Mouse (Mus musculus) macrophage (primary cell): Measurements from ENCODE around the gene Paqr9. TPM values are rescaled to one million over a fixed set of nuclear protein-coding genes. Genes with fewer than 3 reads are reported as not detected.

ENCODE experiments used
- H3K27ac ChIP-seq: fragments of 350-480 bp; formaldehyde crosslinking; 2 replicates; pipeline ENCODE4 v1.9.0; 2021
- H3K36me3 ChIP-seq: fragments of 350-480 bp; formaldehyde crosslinking; 2 replicates; pipeline ENCODE4 v1.9.0; 2021; ENCODE audit errors: inconsistent target
- H3K4me3 ChIP-seq: fragments of 350-480 bp; formaldehyde crosslinking; 2 replicates; pipeline ENCODE4 v1.9.0; 2021; ENCODE audit errors: inconsistent target
- H3K79me2 ChIP-seq: fragments of 350-480 bp; formaldehyde crosslinking; 2 replicates; pipeline ENCODE4 v1.9.0; 2021; ENCODE audit errors: inconsistent target
- WGBS: methylation state at CpG from one replicate; pipeline ENCODE4 v1.1.7; 2026; ENCODE audit warnings: inconsistent platforms; ENCODE audit not compliant: missing documents; 5-methylcytosine and 5-hydroxymethylcytosine counted together
- polyA plus RNA-seq: library from polyadenylated mRNA; stranded (reverse); fragments of 250-400 nt; gene quantifications from 3 replicates; pipeline ENCODE4 v1.2.4, GENCODE M21; 2018; ENCODE audit warnings: inconsistent platforms

The Paqr9 gene
- polyA plus RNA-seq, 1 experiment from 2014 or later: 0.53 TPM

DNA sequence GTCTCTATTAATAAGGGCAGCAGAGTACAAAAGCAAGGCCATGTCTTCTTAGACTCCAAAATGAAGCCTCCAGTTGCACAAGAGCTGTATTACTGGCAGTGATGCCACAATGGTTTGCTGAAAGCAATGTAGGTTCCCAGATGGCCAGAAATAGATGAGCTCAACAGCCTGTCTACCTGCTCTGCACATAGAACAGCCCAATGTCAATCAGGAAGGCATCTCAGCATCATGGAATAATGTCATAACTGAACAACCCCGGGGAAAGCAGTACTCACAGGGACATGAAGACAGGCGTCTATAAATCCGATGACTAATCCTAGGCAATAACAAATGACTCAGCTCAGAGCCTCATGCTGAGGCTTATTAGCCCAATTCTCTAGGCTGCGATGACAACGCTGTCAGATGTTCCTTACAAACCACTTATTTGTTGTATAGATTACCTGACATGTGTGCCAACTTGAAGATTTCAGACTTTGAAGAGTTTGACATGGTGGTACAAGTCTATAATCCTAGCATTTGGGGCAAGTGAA is 19.0 kb downstream of the Paqr9 start:
- 94% methylated on average over 5 of the region's 5 CpGs for WGBS
- H3K36me3 ChIP-seq: no peaks in the 10 kb centered on the region
- H3K27ac ChIP-seq: no peak overlapping the region
- no peaks in the 10 kb centered on the region for H3K79me2 ChIP-seq
- H3K4me3 ChIP-seq: no peak overlapping the region

DNA sequence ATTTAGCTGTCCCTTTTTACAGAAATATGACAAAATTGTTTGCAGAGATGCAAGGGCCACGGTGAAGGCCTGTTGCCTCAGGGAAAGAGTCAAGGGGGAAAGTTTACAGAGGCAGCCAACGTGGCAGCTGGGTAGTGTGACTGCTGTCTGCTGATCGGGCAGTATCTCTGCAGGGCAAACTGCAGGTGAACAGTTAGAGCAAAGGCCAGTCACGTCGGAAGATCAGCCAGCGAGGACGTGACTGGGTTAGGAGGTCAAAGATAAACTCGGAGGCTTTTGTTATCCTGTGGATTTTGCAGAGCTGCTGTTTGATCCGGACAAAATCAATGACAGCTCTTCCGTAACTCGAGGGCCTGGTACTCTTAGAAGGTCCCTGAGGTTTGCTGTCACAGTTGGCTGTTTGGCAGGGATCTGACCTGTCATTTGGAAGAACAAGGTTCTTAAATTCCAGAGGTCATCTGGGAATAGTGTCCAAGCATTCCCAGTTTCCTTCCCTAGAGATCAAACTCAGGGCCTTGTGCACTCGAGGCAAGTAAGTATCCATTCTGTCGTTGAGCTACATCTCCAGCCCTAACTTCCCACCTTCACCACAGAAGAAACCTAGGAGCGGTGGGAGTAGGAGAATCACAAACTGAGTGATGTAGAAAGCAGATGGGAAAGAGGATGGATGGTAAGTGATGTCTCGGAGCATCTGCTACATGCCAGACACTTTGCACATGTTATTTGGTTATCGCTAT is 21.7 kb downstream of the Paqr9 start:
- H3K36me3 ChIP-seq: no peaks in the 10 kb centered on the region
- no peaks in the 10 kb centered on the region for H3K79me2 ChIP-seq
- no peak overlapping the region for H3K27ac ChIP-seq
- 76% methylated on average over 16 of the region's 16 CpGs for WGBS
- H3K4me3 ChIP-seq: no peak overlapping the region

DNA sequence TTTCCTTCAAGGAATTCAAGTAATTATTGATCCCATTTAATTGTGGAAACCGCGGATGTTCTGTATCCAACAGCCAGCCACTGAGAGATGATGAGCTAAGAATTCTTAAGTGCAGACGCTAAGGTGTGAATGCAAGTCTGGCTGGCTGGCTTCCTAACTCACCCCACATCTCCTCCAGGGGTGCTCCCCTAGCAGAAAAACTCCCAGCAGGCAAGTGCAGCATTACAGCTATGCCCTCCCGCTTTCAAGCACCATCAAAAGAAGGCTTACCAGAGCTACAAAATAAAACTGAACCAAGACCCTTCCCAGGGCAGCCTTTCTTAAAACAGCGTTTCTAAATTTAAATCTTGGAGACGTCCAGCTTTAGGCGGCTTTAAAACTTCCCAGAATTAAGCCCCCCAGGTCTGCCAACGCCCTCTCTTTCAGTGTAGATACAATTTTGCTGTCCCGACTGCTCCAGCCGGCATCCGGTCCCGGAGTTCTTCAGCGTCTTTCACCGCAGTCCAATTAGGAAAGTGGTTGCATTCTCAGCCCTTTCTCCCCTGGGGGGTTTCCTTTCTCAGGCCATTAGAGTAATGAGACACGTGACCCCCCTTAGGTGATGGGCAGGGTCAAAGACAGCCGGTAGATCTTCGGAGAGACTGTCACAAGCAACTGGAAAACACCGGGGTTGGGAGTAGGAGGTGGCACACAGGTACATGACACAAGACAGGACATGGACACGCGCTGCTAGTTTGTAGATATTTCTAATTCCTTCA is 22.5 kb downstream of the Paqr9 start:
- H3K27ac ChIP-seq: no peak overlapping the region
- 18% methylated on average over 20 of the region's 20 CpGs for WGBS

DNA sequence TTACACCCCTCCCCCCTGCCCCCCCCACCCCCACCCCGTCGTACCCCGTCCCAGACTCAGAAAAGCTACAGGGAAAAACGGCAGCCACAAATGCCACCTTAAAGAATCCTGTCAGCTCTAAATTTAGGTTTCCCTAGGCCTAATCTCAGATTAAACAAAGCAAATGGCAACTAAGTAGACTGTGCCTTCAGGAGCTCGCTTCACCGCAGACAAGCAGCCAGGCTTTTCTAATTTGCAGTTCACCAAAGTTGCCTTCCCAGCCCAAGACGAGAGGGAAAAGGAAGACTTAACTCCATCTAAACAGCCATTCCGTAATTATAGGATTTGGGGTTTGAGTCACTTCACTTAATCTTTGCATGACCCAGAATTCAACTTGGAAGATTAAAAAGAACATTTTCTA is 23.1 kb downstream of the Paqr9 start:
- Histone ChIP-seq H3K4me3 (no peak overlapping the region), H3K79me2 (no peaks in the 10 kb centered on the region), H3K27ac (no peak overlapping the region), H3K36me3 (no peaks in the 10 kb centered on the region)
- 51% methylated on average over 8 of the region's 8 CpGs for WGBS

More for the DNA sequence above, 22.5 kb downstream of the Paqr9 start:
- no peaks in the 10 kb centered on the region for H3K36me3 ChIP-seq
- H3K79me2 ChIP-seq: no peaks in the 10 kb centered on the region
- no peak overlapping the region for H3K4me3 ChIP-seq

DNA sequence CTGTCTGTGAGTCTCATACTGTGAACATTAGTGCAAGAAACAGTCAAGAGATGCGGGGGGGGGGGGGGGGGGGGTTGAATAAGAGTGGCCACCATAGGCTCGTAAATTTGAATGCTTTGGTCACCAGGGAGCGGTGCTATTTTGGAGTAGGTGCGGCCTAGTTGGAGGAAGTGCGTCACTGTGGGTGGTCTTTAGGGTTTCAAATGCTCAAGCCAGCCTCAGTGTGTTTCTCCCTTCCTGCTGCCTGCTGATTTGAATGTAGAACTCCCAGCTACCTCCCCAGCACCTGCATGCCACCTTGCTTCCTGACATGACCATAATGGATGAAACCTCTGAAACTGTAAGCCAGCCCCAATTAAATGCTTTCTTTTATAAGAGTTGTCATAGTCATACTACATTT is 26.6 kb downstream of the Paqr9 start:
- H3K27ac ChIP-seq: no peak overlapping the region
- H3K79me2 ChIP-seq: no peaks in the 10 kb centered on the region
- H3K4me3 ChIP-seq: no peak overlapping the region
- H3K36me3 ChIP-seq: no peaks in the 10 kb centered on the region
- 90% methylated on average over 2 of the region's 5 CpGs for WGBS

DNA sequence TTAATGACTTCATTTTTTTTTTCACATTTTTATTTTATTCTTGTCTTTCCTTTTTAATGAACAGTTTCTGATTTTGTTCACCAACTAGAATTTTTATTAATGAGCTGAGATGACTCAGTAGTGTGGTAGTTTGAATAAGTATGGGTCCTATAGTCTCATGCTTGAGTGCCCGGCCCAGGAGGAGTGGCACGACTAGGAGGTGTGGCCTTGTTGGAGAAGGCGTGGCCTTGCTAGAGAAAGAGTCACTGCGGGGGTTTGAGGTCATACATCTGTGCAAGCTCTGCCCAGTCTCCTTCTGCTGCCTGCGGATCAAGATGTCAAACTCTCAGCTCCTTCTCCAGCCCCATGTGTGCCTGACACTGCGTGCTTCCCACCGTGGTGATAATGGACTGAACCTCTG is 28.6 kb downstream of the Paqr9 start:
- WGBS: 82% methylated on average over 7 of the region's 7 CpGs
- Histone ChIP-seq H3K79me2 (no peaks in the 10 kb centered on the region), H3K36me3 (no peaks in the 10 kb centered on the region), H3K4me3 (no peak overlapping the region), H3K27ac (no peak overlapping the region)

DNA sequence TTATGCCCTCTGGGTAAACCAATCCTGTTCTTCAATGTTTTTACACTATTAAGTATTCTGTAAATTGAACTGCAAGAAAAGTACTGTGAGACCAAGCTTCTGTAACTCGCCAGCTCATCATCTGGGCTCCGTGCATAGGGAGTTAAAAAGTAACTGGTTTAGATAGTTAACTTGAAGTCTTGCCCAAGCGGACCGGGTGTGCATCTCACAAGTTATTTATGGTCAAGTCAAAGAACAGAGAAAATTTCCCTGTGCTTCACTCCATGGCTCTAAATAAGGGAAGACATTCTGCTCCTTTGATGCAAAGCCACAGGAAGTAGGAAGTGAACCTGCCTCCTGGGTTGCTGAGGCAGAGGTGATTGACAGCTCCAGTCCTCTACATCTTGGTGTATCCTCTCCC is 34.8 kb downstream of the Paqr9 start:
- H3K4me3 ChIP-seq: no peak overlapping the region
- H3K27ac ChIP-seq: no peak overlapping the region
- no peaks in the 10 kb centered on the region for H3K79me2 ChIP-seq
- H3K36me3 ChIP-seq: no peaks in the 10 kb centered on the region
- WGBS: 84% methylated on average over 4 of the region's 4 CpGs

DNA sequence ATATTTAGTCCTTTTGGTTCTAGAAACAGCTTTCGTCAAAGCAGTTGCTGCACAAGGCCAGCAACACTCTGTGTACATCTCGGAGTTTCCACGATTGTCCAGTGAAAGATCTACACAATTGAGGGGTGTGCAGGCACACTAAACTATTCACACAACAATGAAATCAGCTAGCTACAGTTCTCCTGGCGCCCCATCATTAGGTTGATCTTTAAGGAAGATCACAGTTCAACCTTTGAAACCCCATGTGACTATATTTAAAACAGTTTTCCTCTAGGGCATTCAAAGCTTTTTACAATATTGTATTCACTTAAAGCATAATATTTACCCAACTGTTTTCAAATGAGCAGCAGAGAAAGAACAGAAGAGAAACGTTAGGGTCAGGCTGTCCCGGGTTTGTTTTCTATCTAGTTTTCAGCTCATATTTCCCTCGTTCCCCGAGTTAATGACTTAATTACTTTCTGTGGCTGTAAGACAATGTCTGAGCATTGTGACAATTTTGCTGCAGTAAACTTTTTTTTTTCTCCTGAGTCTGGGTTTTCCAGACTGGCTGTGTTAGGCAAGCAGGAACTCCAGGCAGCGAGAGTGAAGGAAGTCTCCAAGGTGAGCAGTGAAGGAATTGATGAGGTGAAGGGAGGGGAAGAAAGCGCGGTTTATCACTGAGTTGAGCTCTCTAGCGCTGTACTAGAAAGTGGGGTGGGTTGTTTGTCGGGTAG is 38.2 kb downstream of the Paqr9 start:
- no peak overlapping the region for H3K4me3 ChIP-seq
- no peaks in the 10 kb centered on the region for H3K36me3 ChIP-seq
- no peaks in the 10 kb centered on the region for H3K79me2 ChIP-seq
- 58% methylated on average over 13 of the region's 13 CpGs for WGBS
- H3K27ac ChIP-seq: no peak overlapping the region

DNA sequence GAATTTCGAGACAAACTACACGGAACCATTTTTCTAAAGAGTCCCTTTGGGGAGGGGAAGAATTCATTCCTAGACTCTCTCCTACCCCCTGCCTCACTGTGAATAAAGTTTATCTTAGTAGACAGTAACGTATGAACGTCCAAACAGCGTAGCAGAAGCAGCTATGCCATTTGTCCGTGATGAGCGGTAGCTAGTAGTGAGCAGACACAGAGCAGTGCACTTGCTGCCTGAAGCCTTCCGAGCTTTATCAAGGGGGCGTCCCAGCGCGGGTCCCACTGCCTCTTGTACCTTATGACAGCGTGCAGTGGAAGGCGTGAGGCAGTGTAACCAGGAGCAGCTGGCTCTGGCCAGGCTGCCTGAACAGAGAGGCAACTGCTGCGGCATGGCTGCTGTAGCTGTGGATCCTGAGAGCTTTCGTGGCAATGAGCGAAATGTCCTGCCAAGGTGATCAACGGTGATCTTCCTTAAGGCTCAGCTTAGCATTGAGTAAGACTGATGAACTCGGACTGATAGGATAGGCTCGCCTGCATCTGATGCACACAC is 38.8 kb downstream of the Paqr9 start:
- Histone ChIP-seq H3K4me3 (no peak overlapping the region), H3K36me3 (no peaks in the 10 kb centered on the region), H3K27ac (no peak overlapping the region), H3K79me2 (no peaks in the 10 kb centered on the region)
- WGBS: 62% methylated on average over 19 of the region's 19 CpGs

DNA sequence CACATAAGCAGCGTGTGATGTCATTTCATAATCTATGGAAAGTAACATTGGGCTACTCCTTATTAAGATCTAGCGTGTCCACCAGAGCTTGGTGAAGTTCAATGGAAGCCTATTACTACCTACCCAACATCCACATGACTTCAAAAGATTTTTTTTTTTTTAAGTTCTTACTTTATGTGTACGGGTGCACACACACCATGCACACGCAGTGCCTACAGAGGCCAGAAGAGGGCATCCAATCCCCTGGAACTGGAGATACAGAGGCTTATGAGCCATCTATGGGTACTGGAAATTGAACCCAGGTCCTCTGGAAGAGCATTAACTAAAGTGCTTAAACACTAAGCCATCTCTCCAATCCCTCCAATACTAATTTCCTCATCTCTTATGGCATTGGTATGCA is 39.9 kb downstream of the Paqr9 start:
- H3K36me3 ChIP-seq: no peaks in the 10 kb centered on the region

DNA sequence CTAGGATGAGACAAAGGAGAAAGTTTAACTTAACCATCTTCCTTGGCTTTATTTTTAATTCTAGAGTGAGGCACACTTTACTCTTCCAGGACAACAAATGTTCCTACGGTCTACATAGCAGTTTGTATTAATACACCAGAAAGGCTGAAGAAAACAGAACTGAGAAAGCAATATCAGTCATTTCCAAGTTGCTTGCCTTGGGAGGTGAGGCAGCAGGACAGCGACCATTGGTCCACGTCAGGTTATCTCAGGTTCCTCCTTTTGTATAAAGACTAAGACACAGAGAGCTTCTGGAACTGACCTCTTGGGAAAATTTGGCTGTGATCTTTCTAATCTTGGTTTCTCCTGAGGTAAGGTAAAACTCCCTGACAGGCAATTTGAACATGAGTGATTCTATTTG is 43.4 kb downstream of the Paqr9 start:
- no peak overlapping the region for H3K4me3 ChIP-seq
- H3K36me3 ChIP-seq: no peaks in the 10 kb centered on the region
- 67% methylated on average over 3 of the region's 3 CpGs for WGBS
- H3K27ac ChIP-seq: no peak overlapping the region
- H3K79me2 ChIP-seq: no peaks in the 10 kb centered on the region

More for the DNA sequence above, 39.9 kb downstream of the Paqr9 start:
- Histone ChIP-seq H3K27ac (no peak overlapping the region), H3K79me2 (no peaks in the 10 kb centered on the region), H3K4me3 (no peak overlapping the region)
- 88% methylated on average over 4 of the region's 4 CpGs for WGBS

DNA sequence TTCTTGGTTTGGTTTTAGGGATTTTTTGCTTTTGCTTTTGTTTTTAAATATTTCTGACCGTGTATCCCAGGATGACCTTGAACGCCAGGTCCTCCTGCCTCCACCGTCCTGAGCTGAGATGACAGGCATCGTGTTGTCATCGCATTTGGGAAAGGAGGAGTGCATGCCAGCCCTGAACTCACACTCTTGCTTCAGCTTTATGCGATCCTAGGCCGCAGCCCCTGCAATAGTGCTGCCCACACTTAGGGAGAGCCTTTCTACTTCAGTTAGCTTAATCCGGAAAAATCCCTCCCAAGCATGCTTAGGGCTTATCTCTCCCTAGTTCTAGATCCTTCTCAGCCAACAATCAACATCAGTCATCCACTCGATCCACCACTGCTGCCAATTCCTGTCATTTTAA is 43.9 kb downstream of the Paqr9 start:
- 93% methylated on average over 9 of the region's 9 CpGs for WGBS
- Histone ChIP-seq H3K4me3 (no peak overlapping the region), H3K36me3 (no peaks in the 10 kb centered on the region), H3K27ac (no peak overlapping the region), H3K79me2 (no peaks in the 10 kb centered on the region)

DNA sequence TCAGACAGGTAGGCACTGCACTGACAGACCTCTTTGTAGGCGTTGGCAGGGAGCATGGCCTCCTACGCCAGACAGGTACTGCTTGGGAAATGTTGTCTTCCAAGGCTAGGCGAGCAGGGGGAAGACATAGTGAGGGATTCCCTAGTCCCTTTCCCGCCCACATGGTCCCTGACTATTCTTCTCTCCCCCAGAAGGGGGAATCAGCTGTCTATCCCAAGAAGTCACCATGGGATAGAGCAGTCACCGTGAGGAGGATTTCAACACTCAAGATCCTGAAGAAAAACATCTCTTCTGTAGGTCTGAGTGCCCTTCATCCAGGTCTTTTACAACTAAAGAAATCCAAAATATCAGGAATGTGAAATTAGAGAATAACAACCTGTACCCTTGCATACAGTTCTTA is 47.7 kb downstream of the Paqr9 start:
- no peak overlapping the region for H3K4me3 ChIP-seq
- no peaks in the 10 kb centered on the region for H3K36me3 ChIP-seq
- H3K79me2 ChIP-seq: no peaks in the 10 kb centered on the region
- 86% methylated on average over 5 of the region's 5 CpGs for WGBS
- no peak overlapping the region for H3K27ac ChIP-seq

DNA sequence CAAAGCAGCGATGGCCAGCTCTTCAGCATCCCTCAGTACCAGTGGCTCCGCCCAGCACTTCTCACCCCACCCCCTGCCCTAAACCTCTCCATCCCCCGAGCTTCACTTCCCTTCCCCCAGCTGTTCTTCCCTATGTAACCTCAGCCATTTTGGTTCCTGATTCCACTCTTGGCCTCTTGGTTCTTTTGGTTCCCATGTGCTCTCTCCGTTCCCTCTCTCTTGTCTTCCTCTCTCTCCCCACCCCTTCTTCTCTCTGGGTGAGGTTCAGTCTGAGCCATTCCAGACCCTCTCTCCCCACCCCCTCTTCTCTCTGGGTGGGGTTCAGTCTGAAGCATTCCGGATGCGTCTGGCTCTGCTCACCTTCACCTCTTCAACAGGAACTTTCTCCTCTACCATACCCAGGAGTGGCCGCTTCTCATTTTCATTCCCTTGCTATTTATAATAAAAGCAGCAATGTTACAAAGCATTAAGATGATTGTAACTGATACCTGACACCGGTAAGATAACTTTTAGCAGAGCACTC is 52.9 kb downstream of the Paqr9 start:
- H3K79me2 ChIP-seq: no peaks in the 10 kb centered on the region

More for the DNA sequence above, 52.9 kb downstream of the Paqr9 start:
- no peaks in the 10 kb centered on the region for H3K36me3 ChIP-seq
- H3K27ac ChIP-seq: no peak overlapping the region
- H3K4me3 ChIP-seq: no peak overlapping the region
- WGBS: 80% methylated on average over 8 of the region's 8 CpGs
